ENCODE assay signal across 25 mouse cellular contexts in genomic region chr5:17886377-17886776, GRCm38 (mm10). TPM values are rescaled to one million over a fixed set of nuclear protein-coding genes. Genes with fewer than 3 reads are reported as not detected.
A peak's percentile ranks its signal among the peaks of the same experiment; 100 is the strongest.
DNase-seq lines count a peak whose midpoint lies in the region; ATAC-seq and TF ChIP-seq lines count a peak whose summit lies in the region.
"Had no signal": no experiment of that assay in that cellular context is flagged by ENCODE, and none has a peak within 500 bp of the region (broad histone marks: within the 10 kb centered on the region; RNA-seq: fewer than 3 reads in every experiment).

No protein-coding gene starts in this region.

- H3K9me3 ChIP-seq in heart, postnatal 0 days (replicated peaks; ENCODE audit: control insufficient read depth, low read length): no peaks in the 10 kb centered on the region
- no peaks in the 10 kb centered on the region for H3K9me3 ChIP-seq in heart, embryonic 11.5 days (replicated peaks; ENCODE audit: control insufficient read depth, low read length)
- no peaks in the 10 kb centered on the region for H3K9me3 ChIP-seq in lung, embryonic 14.5 days (ENCODE audit: low read depth, low read length)
- no peaks in the 10 kb centered on the region for H3K9me3 ChIP-seq in lung, postnatal 0 days (ENCODE audit: low read length)
- H3K9me3 ChIP-seq: forebrain, embryonic 10.5 days; forebrain, embryonic 13.5 days; heart, embryonic 12.5 days; heart, embryonic 15.5 days had no signal

- no peak overlapping the region for H3K4me3 ChIP-seq in heart, postnatal 0 days (ENCODE audit: low read depth, low read length)
- no peak overlapping the region for H3K4me3 ChIP-seq in heart, embryonic 11.5 days (ENCODE audit: low read depth, low read length)
- H3K4me3 ChIP-seq in lung, embryonic 14.5 days (ENCODE audit: low read depth, low read length): no peak overlapping the region
- no peak overlapping the region for H3K4me3 ChIP-seq in lung, postnatal 0 days (ENCODE audit: low read depth, low read length)
- H3K4me3 ChIP-seq: forebrain, embryonic 10.5 days; forebrain, embryonic 13.5 days; heart, embryonic 12.5 days; heart, embryonic 15.5 days had no signal

- H3K9ac ChIP-seq in heart, postnatal 0 days (replicated peaks; ENCODE audit: low read depth, low read length): no peak overlapping the region
- H3K9ac ChIP-seq in heart, embryonic 11.5 days (ENCODE audit: low read depth, low read length): no peak overlapping the region
- H3K9ac ChIP-seq in lung, embryonic 14.5 days: no peak overlapping the region
- H3K9ac ChIP-seq in lung, postnatal 0 days (replicated peaks; ENCODE audit: low read depth): no peak overlapping the region
- H3K9ac ChIP-seq: forebrain, embryonic 13.5 days; heart, embryonic 12.5 days; heart, embryonic 15.5 days; hindbrain, embryonic 14.5 days had no signal

- H3K27me3 ChIP-seq in heart, postnatal 0 days (ENCODE audit: control insufficient read depth, insufficient read depth, low read length): no peaks in the 10 kb centered on the region
- no peaks in the 10 kb centered on the region for H3K27me3 ChIP-seq in heart, embryonic 11.5 days (ENCODE audit: control insufficient read depth, insufficient read depth, low read length)
- H3K27me3 ChIP-seq in lung, embryonic 14.5 days (ENCODE audit: insufficient read depth, low read length): no peaks in the 10 kb centered on the region
- H3K27me3 ChIP-seq in lung, postnatal 0 days (replicated peaks; ENCODE audit: insufficient read depth, low read length): no peaks in the 10 kb centered on the region
- H3K27me3 ChIP-seq: forebrain, embryonic 13.5 days; heart, embryonic 12.5 days; heart, embryonic 15.5 days had no signal

- peaks cover 22% of the 10 kb centered on the region; the same call in 1 of the 2 replicates for H3K4me1 ChIP-seq in heart, postnatal 0 days (ENCODE audit: control insufficient read depth, insufficient read depth)
- H3K4me1 ChIP-seq in heart, embryonic 11.5 days (ENCODE audit: control insufficient read depth, insufficient read depth, low read length): 0 out of 2 replicates have a peak, but pooled peaks cover 3% of the 10 kb centered on the region
- no peaks in the 10 kb centered on the region for H3K4me1 ChIP-seq in lung, embryonic 14.5 days (ENCODE audit: insufficient read depth)
- peaks cover 4% of the 10 kb centered on the region; the same call in 1 of the 2 replicates for H3K4me1 ChIP-seq in lung, postnatal 0 days (ENCODE audit: insufficient read depth, low read depth, low read length)
- H3K4me1 ChIP-seq: forebrain, embryonic 10.5 days; forebrain, embryonic 13.5 days had no signal

- H3K36me3 ChIP-seq in heart, postnatal 0 days (replicated peaks; ENCODE audit: control insufficient read depth, insufficient read depth, low read length): no peaks in the 10 kb centered on the region
- H3K36me3 ChIP-seq in heart, embryonic 11.5 days (ENCODE audit: control insufficient read depth, insufficient read depth, low read length): no peaks in the 10 kb centered on the region
- H3K36me3 ChIP-seq in lung, embryonic 14.5 days (ENCODE audit: insufficient read depth): no peaks in the 10 kb centered on the region
- H3K36me3 ChIP-seq in lung, postnatal 0 days (ENCODE audit: insufficient read depth, low read length): no peaks in the 10 kb centered on the region
- H3K36me3 ChIP-seq: forebrain, embryonic 10.5 days; heart, embryonic 12.5 days; heart, embryonic 15.5 days had no signal

- peak overlapping the region; percentile 8; the same call in 1 of the 2 replicates for H3K27ac ChIP-seq in heart, postnatal 0 days (ENCODE audit: low read depth)
- H3K27ac ChIP-seq in heart, embryonic 11.5 days (ENCODE audit: low read depth, low read length): no peak overlapping the region
- H3K27ac ChIP-seq in lung, embryonic 14.5 days (ENCODE audit: low read depth): 0 out of 2 replicates have a peak overlapping the region, but pooled peaks have one; percentile 22
- H3K27ac ChIP-seq in lung, postnatal 0 days (ENCODE audit: low read length): peak overlapping the region; percentile 2; the same call in 1 of the 2 replicates
- H3K27ac ChIP-seq: forebrain, embryonic 10.5 days; forebrain, embryonic 13.5 days; heart, embryonic 15.5 days; hindbrain, embryonic 14.5 days; hindbrain, postnatal 0 days had no signal

- DNase-seq in heart, postnatal 0 days (ENCODE audit: low spot score): no peak
- peak; percentile 35 for DNase-seq in lung, embryonic 14.5 days
- no peak for DNase-seq in lung, postnatal 25 days (ENCODE audit: low spot score)
- peak; percentile 40 for DNase-seq in lung, postnatal 0 days (ENCODE audit: low spot score)
- DNase-seq in lung, postnatal 10 days: no peak
- no peak for DNase-seq in adrenal gland, postnatal 36 days
- DNase-seq: adrenal gland, adult 2 months; adrenal gland, postnatal 14 days; cerebellum, adult 18-20 months; cerebellum, adult 9-10 months; cerebellum, postnatal 14 days; gastrocnemius, postnatal 25 days; heart, adult 18-20 months; heart, postnatal 14 days; heart, postnatal 4 days had no signal

- H3K4me2 ChIP-seq in heart, postnatal 0 days (ENCODE audit: low read depth, low read length): 0 out of 2 replicates have a peak overlapping the region, but pooled peaks have one; percentile 8
- no peak overlapping the region for H3K4me2 ChIP-seq in heart, embryonic 11.5 days
- H3K4me2 ChIP-seq in lung, embryonic 14.5 days: no peak overlapping the region
- H3K4me2 ChIP-seq in lung, postnatal 0 days (replicated peaks; ENCODE audit: low read depth, low read length): no peak overlapping the region; the same call in 1 of the 2 replicates
- H3K4me2 ChIP-seq: forebrain, embryonic 13.5 days; heart, embryonic 12.5 days; hindbrain, embryonic 14.5 days had no signal

- 73% methylated on average over 3 of the region's 3 CpGs for WGBS in heart, postnatal 0 days
- WGBS in heart, embryonic 11.5 days (ENCODE audit: insufficient replicate concordance): 74% methylated on average over 3 of the region's 3 CpGs
- WGBS in lung, embryonic 14.5 days: 64% methylated on average over 3 of the region's 3 CpGs
- WGBS in lung, postnatal 0 days: 57% methylated on average over 3 of the region's 3 CpGs

- TF ChIP-seq EP300 in heart, postnatal 0 days (IDR thresholded peaks at IDR 0.05; ENCODE audit: low read depth): no peak
- peak; percentile 70 for TF ChIP-seq EP300 in lung, postnatal 0 days (IDR thresholded peaks at IDR 0.05)

- TF ChIP-seq CTCF in heart, postnatal 0 days (IDR thresholded peaks at IDR 0.05; ENCODE audit: low read depth): no peak
- TF ChIP-seq CTCF in lung, embryonic 14.5 days (IDR thresholded peaks at IDR 0.05; ENCODE audit: low read depth): no peak
- TF ChIP-seq CTCF in lung, postnatal 0 days (IDR thresholded peaks at IDR 0.05): no peak

- ATAC-seq in heart, postnatal 0 days (ENCODE audit: insufficient read depth, low read depth): no peak
- no peak for ATAC-seq in heart, embryonic 11.5 days (replicated peaks; ENCODE audit: insufficient number of reproducible peaks, low FRiP score, low TSS enrichment)
- ATAC-seq in lung, embryonic 14.5 days (ENCODE audit: insufficient read depth): no peak
- ATAC-seq in lung, postnatal 0 days: peak; percentile 29; the same call in 1 of the 2 replicates
- ATAC-seq: CD4-positive, CD25-positive, alpha-beta regulatory T cell, adult 4 months; forebrain, embryonic 13.5 days; forebrain, embryonic 16.5 days; hindbrain, postnatal 0 days; inflammation-experienced regulatory T-cells, adult 6 months had no signal

RNA-seq across cellular contexts. Expression of gene Cd36, which starts 2.2 kb away (rescaled TPM):
- total RNA-seq in heart, postnatal 0 days (2014; rRNA removed; ENCODE audit: low replicate concordance): 373 and 526 TPM in 2 replicates
- 601 and 603 TPM in 2 replicates for polyA plus RNA-seq in heart, postnatal 0 days (2015; fragmentation: Nextera tagmentation; extraction: Ambion mirVana)
- polyA plus RNA-seq in heart, embryonic 11.5 days (2014; fragmentation: Nextera tagmentation; extraction: Ambion mirVana): 46.8 and 56.2 TPM in 2 replicates
- polyA plus RNA-seq in lung, embryonic 14.5 days (2014; fragmentation: Nextera tagmentation; extraction: Ambion mirVana): 7.6 and 9.7 TPM in 2 replicates
- polyA plus RNA-seq in lung, postnatal 0 days (2015; fragmentation: Nextera tagmentation; extraction: Ambion mirVana): 448 and 458 TPM in 2 replicates
- total RNA-seq in adrenal gland, postnatal 36 days (2021): 100 to 1,000 TPM; 537 to 556 TPM

Comparison
In these comparisons a context has a peak if more than half of its experiments do, and no peak if none do; other contexts are left out.
1. DNase-seq: peak in lung, embryonic 14.5 days (single experiment) and lung, postnatal 0 days (single experiment); none in heart, postnatal 0 days (single experiment), lung, postnatal 25 days (single experiment), lung, postnatal 10 days (single experiment) and adrenal gland, postnatal 36 days (0 of 2).